Mouse (Mus musculus): ENCODE measurements around the gene Plxna2.

The Plxna2 gene

GRCm38 (mm10) chr1:194617918-194618317 is at the start of gene Plxna2:
Gene Plxna2 (plus strand): TSS chr1:194618218.
- no peak for DNase-seq (ENCODE audit: low read depth, low spot score)

GRCm38 (mm10) chr1:194573870-194574269 is 44.1 kb upstream of the Plxna2 start:
- no peak for DNase-seq (ENCODE audit: low read depth, low spot score)

- DNase-seq (ENCODE audit: low read depth, low spot score) = no peak
Observed at GRCm38 (mm10) chr1:194578270-194578669, 39.7 kb upstream of the Plxna2 start.

- DNase-seq (ENCODE audit: low read depth, low spot score) = no peak
Observed at GRCm38 (mm10) chr1:194580539-194580938, 37.5 kb upstream of the Plxna2 start.

- no peak for DNase-seq (ENCODE audit: low read depth, low spot score)
Observed at GRCm38 (mm10) chr1:194586670-194587069, 31.3 kb upstream of the Plxna2 start.

GRCm38 (mm10) chr1:194587532-194587931 is 30.5 kb upstream of the Plxna2 start:
- DNase-seq (ENCODE audit: low read depth, low spot score) = peak; percentile 8

- DNase-seq (ENCODE audit: low read depth, low spot score) = no peak
Observed at GRCm38 (mm10) chr1:194587956-194588668, 29.9 kb upstream of the Plxna2 start.

GRCm38 (mm10) chr1:194588711-194589451 is 29.1 kb upstream of the Plxna2 start:
- no peak for DNase-seq (ENCODE audit: low read depth, low spot score)

- no peak for DNase-seq (ENCODE audit: low read depth, low spot score)
Observed at GRCm38 (mm10) chr1:194593155-194593554, 24.9 kb upstream of the Plxna2 start.

- no peak for DNase-seq (ENCODE audit: low read depth, low spot score)
Observed at GRCm38 (mm10) chr1:194607406-194608261, 10.4 kb upstream of the Plxna2 start.

- DNase-seq (ENCODE audit: low read depth, low spot score) = no peak
Observed at GRCm38 (mm10) chr1:194610516-194610915, 7.5 kb upstream of the Plxna2 start.

- DNase-seq (ENCODE audit: low read depth, low spot score) = no peak
Observed at GRCm38 (mm10) chr1:194612628-194613027, 5.4 kb upstream of the Plxna2 start.

- no peak for DNase-seq (ENCODE audit: low read depth, low spot score)
Observed at GRCm38 (mm10) chr1:194613271-194613834, 4.7 kb upstream of the Plxna2 start.

GRCm38 (mm10) chr1:194613923-194614830 is 3.8 kb upstream of the Plxna2 start:
- DNase-seq (ENCODE audit: low read depth, low spot score) = no peak

- no peak for DNase-seq (ENCODE audit: low read depth, low spot score)
Observed at GRCm38 (mm10) chr1:194616136-194616535, 1.9 kb upstream of the Plxna2 start.

- peak; percentile 69 for DNase-seq (ENCODE audit: low read depth, low spot score)
Observed at GRCm38 (mm10) chr1:194618841-194619311, 858 bp downstream of the Plxna2 start.

GRCm38 (mm10) chr1:194619353-194620244 is 1.6 kb downstream of the Plxna2 start:
- DNase-seq (ENCODE audit: low read depth, low spot score) = peak; percentile 74

- DNase-seq (ENCODE audit: low read depth, low spot score) = no peak
Observed at GRCm38 (mm10) chr1:194620245-194620991, 2.4 kb downstream of the Plxna2 start.

GRCm38 (mm10) chr1:194622174-194622573 is 4.2 kb downstream of the Plxna2 start:
- DNase-seq (ENCODE audit: low read depth, low spot score) = no peak
